Mouse (Mus musculus): ENCODE results near the gene Sbds. TPM values are rescaled to one million over a fixed set of nuclear protein-coding genes. Genes with fewer than 3 reads are reported as not detected.
A peak's percentile ranks its signal among the peaks of the same experiment; 100 is the strongest.

The Sbds gene
- polyA plus RNA-seq (2015; fragmentation: Nextera tagmentation; extraction: Ambion mirVana), result 62.0 and 69.1 TPM in 2 replicates

GRCm38 (mm10) chr5:130255017-130255720 lies at the start of gene Sbds, which contains the start of gene Tyw1:
Gene Sbds, minus strand, starts transcription at chr5:130255530.
Gene Tyw1, plus strand, starts transcription at chr5:130255619.
- Histone ChIP-seq H3K4me1 (replicated peaks) (peaks cover 34% of the 10 kb centered on the region), H3K27me3 (no peaks in the 10 kb centered on the region), H3K9ac (peak within 1 kb of the TSS; percentile 83), H3K4me2 (peak within 1 kb of the TSS; percentile 76), H3K9me3 (no peaks in the 10 kb centered on the region), H3K27ac (peak within 1 kb of the TSS; percentile 87), H3K4me3 (peak within 1 kb of the TSS; percentile 74), H3K36me3 (peaks cover 39% of the 10 kb centered on the region)
- WGBS, result under 1% methylated on average over 52 of the region's 52 CpGs
- peak; percentile 91 for ATAC-seq (ENCODE audit: low FRiP score)

- peaks cover 62% of the 10 kb centered on the region for H3K36me3 ChIP-seq
Observed at GRCm38 (mm10) chr5:130303611-130304010, 48.3 kb upstream of the Sbds start.

GRCm38 (mm10) chr5:130299526-130299925 lies 44.2 kb upstream of the Sbds start:
- ATAC-seq (ENCODE audit: low FRiP score), result no peak
- Histone ChIP-seq H3K9ac (no peak overlapping the region), H3K4me2 (no peak overlapping the region), H3K27me3 (no peaks in the 10 kb centered on the region), H3K4me3 (no peak overlapping the region), H3K36me3 (peaks cover 68% of the 10 kb centered on the region), H3K27ac (no peak overlapping the region), H3K9me3 (no peaks in the 10 kb centered on the region), H3K4me1 (replicated peaks) (no peaks in the 10 kb centered on the region)
- WGBS, result 93% methylated on average over 8 of the region's 8 CpGs

More at GRCm38 (mm10) chr5:130303611-130304010, 48.3 kb upstream of the Sbds start:
- no peak overlapping the region for H3K4me3 ChIP-seq
- peaks cover 5% of the 10 kb centered on the region for H3K4me1 ChIP-seq (replicated peaks)
- no peak overlapping the region for H3K27ac ChIP-seq
- no peak overlapping the region for H3K9ac ChIP-seq
- ATAC-seq (ENCODE audit: low FRiP score), result no peak
- no peaks in the 10 kb centered on the region for H3K9me3 ChIP-seq
- no peak overlapping the region for H3K4me2 ChIP-seq
- WGBS, result 93% methylated on average over 6 of the region's 6 CpGs
- no peaks in the 10 kb centered on the region for H3K27me3 ChIP-seq

- no peaks in the 10 kb centered on the region for H3K9me3 ChIP-seq
- H3K9ac ChIP-seq, result no peak overlapping the region
- H3K4me1 ChIP-seq (replicated peaks), result peaks cover 5% of the 10 kb centered on the region; the same call in 1 of the 2 replicates
- ATAC-seq (ENCODE audit: low FRiP score), result no peak
- H3K27ac ChIP-seq, result no peak overlapping the region
- H3K4me3 ChIP-seq, result no peak overlapping the region
- no peak overlapping the region for H3K4me2 ChIP-seq
- no peaks in the 10 kb centered on the region for H3K27me3 ChIP-seq
- peaks cover 64% of the 10 kb centered on the region for H3K36me3 ChIP-seq
- WGBS, result 92% methylated on average over 9 of the region's 9 CpGs
Observed at GRCm38 (mm10) chr5:130298831-130299460, 43.6 kb upstream of the Sbds start.

GRCm38 (mm10) chr5:130296071-130296470 lies 40.7 kb upstream of the Sbds start:
- Histone ChIP-seq H3K4me1 (replicated peaks) (peaks cover 7% of the 10 kb centered on the region; the same call in 1 of the 2 replicates), H3K27me3 (no peaks in the 10 kb centered on the region), H3K4me3 (no peak overlapping the region), H3K9me3 (no peaks in the 10 kb centered on the region), H3K9ac (no peak overlapping the region), H3K4me2 (no peak overlapping the region), H3K27ac (no peak overlapping the region), H3K36me3 (peaks cover 54% of the 10 kb centered on the region)
- 87% methylated on average over 5 of the region's 5 CpGs for WGBS
- no peak for ATAC-seq (ENCODE audit: low FRiP score)

- H3K27ac ChIP-seq, result no peak overlapping the region
- H3K36me3 ChIP-seq, result peaks cover 55% of the 10 kb centered on the region
- no peak overlapping the region for H3K4me3 ChIP-seq
- H3K27me3 ChIP-seq, result no peaks in the 10 kb centered on the region
- no peak overlapping the region for H3K4me2 ChIP-seq
- H3K9me3 ChIP-seq, result no peaks in the 10 kb centered on the region
- H3K4me1 ChIP-seq (replicated peaks), result peaks cover 7% of the 10 kb centered on the region; the same call in 1 of the 2 replicates
- 88% methylated on average over 6 of the region's 6 CpGs for WGBS
- H3K9ac ChIP-seq, result no peak overlapping the region
- no peak for ATAC-seq (ENCODE audit: low FRiP score)
Observed at GRCm38 (mm10) chr5:130294598-130294997, 39.3 kb upstream of the Sbds start.

GRCm38 (mm10) chr5:130293941-130294340 lies 38.6 kb upstream of the Sbds start:
- Histone ChIP-seq H3K27me3 (no peaks in the 10 kb centered on the region), H3K4me1 (replicated peaks) (peaks cover 7% of the 10 kb centered on the region; the same call in 1 of the 2 replicates), H3K9ac (no peak overlapping the region), H3K4me3 (no peak overlapping the region), H3K4me2 (no peak overlapping the region), H3K27ac (no peak overlapping the region), H3K9me3 (no peaks in the 10 kb centered on the region), H3K36me3 (peaks cover 55% of the 10 kb centered on the region)
- no peak for ATAC-seq (ENCODE audit: low FRiP score)
- 63% methylated on average over 5 of the region's 5 CpGs for WGBS

GRCm38 (mm10) chr5:130292976-130293375 lies 37.6 kb upstream of the Sbds start:
- Histone ChIP-seq H3K9me3 (no peaks in the 10 kb centered on the region), H3K4me1 (replicated peaks) (peaks cover 7% of the 10 kb centered on the region; the same call in 1 of the 2 replicates), H3K9ac (no peak overlapping the region), H3K36me3 (peaks cover 59% of the 10 kb centered on the region), H3K4me2 (no peak overlapping the region), H3K4me3 (no peak overlapping the region), H3K27ac (no peak overlapping the region), H3K27me3 (no peaks in the 10 kb centered on the region)
- no peak for ATAC-seq (ENCODE audit: low FRiP score)
- 87% methylated on average over 4 of the region's 4 CpGs for WGBS

- Histone ChIP-seq H3K27ac (no peak overlapping the region), H3K9me3 (no peaks in the 10 kb centered on the region), H3K9ac (no peak overlapping the region), H3K4me2 (no peak overlapping the region), H3K36me3 (peaks cover 57% of the 10 kb centered on the region), H3K4me3 (no peak overlapping the region), H3K27me3 (no peaks in the 10 kb centered on the region), H3K4me1 (replicated peaks) (peaks cover 7% of the 10 kb centered on the region; the same call in 1 of the 2 replicates)
- 96% methylated on average over 12 of the region's 12 CpGs for WGBS
- no peak for ATAC-seq (ENCODE audit: low FRiP score)
Observed at GRCm38 (mm10) chr5:130290775-130291174, 35.4 kb upstream of the Sbds start.

GRCm38 (mm10) chr5:130290242-130290641 lies 34.9 kb upstream of the Sbds start:
- peaks cover 7% of the 10 kb centered on the region; the same call in 1 of the 2 replicates for H3K4me1 ChIP-seq (replicated peaks)
- no peaks in the 10 kb centered on the region for H3K9me3 ChIP-seq
- no peak overlapping the region for H3K27ac ChIP-seq
- no peaks in the 10 kb centered on the region for H3K27me3 ChIP-seq
- no peak overlapping the region for H3K4me2 ChIP-seq
- WGBS, result 99% methylated on average over 6 of the region's 6 CpGs
- no peak overlapping the region for H3K4me3 ChIP-seq
- peaks cover 57% of the 10 kb centered on the region for H3K36me3 ChIP-seq
- ATAC-seq (ENCODE audit: low FRiP score), result no peak
- no peak overlapping the region for H3K9ac ChIP-seq

- H3K4me1 ChIP-seq (replicated peaks), result no peaks in the 10 kb centered on the region
- H3K4me2 ChIP-seq, result no peak overlapping the region
- 93% methylated on average over 7 of the region's 7 CpGs for WGBS
- no peaks in the 10 kb centered on the region for H3K9me3 ChIP-seq
- no peak overlapping the region for H3K4me3 ChIP-seq
- H3K36me3 ChIP-seq, result peaks cover 77% of the 10 kb centered on the region
- no peaks in the 10 kb centered on the region for H3K27me3 ChIP-seq
- H3K27ac ChIP-seq, result no peak overlapping the region
- no peak overlapping the region for H3K9ac ChIP-seq
- no peak for ATAC-seq (ENCODE audit: low FRiP score)
Observed at GRCm38 (mm10) chr5:130288106-130288505, 32.8 kb upstream of the Sbds start.

- no peak for ATAC-seq (ENCODE audit: low FRiP score)
- H3K36me3 ChIP-seq, result peaks cover 90% of the 10 kb centered on the region
- H3K9me3 ChIP-seq, result no peaks in the 10 kb centered on the region
- H3K4me2 ChIP-seq, result no peak overlapping the region
- no peak overlapping the region for H3K27ac ChIP-seq
- H3K9ac ChIP-seq, result no peak overlapping the region
- H3K4me1 ChIP-seq (replicated peaks), result no peaks in the 10 kb centered on the region
- H3K27me3 ChIP-seq, result no peaks in the 10 kb centered on the region
- WGBS, result 97% methylated on average over 9 of the region's 9 CpGs
- H3K4me3 ChIP-seq, result no peak overlapping the region
Observed at GRCm38 (mm10) chr5:130283079-130283732, 27.9 kb upstream of the Sbds start.

All from hindbrain, embryonic 13.5 days (tissue).